Mouse (Mus musculus) lung, postnatal 0 days (tissue): ENCODE data around the gene Nsmf.

Source experiments
- CTCF ChIP-seq: IDR thresholded peaks from 2 replicates; pipeline ENCODE4 v1.5.1; 2016; ENCODE audit warnings: antibody characterized with exemption, mild to moderate bottlenecking
- EP300 ChIP-seq: IDR thresholded peaks from 2 replicates; pipeline ENCODE4 v1.6.1; 2016; ENCODE audit warnings: antibody characterized with exemption, mild to moderate bottlenecking, control low read depth

DNA sequence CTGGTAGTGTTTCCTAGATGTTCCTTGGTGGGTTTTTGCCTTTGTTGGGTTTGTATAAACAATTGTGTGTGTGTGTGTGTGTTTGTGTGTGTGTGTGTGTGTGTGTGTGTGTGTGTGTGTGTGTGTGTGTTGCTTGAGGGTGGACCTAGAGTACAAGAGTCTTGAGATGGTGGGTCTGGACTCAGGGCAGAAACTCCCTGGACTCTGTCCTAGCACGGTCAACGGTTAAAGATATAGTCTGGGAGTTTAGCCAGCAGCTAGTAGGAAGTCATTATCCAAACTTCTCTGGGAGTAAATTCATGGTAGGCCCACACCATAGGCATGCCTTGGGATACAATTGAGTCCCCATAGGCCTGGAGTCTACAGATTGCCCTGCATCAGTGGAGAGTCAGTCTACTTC is 33.7 kb downstream of the Nsmf start:
- TF ChIP-seq CTCF: no peak
- TF ChIP-seq EP300: no peak
